Mouse (Mus musculus) cerebellum, postnatal 36 days (tissue): ENCODE data around the gene Ap2a2.

Experiments
- DNase-seq, 2 experiments: peaks; one replicate each; pipeline ENCODE4 v3.0.0; 2021 to 2022; ENCODE audit warnings: mixed read lengths in 2 of 2

Ap2a2 gene

GRCm38 (mm10) chr7:141561682-141562391, at the start of gene Ap2a2:
Ap2a2 (plus strand) TSS chr7:141562173.
- peak; percentile 89 to 93 for DNase-seq

- DNase-seq: no peak
Observed at GRCm38 (mm10) chr7:141517638-141518037, 44.3 kb upstream of the Ap2a2 start.

- no peak for DNase-seq
Observed at GRCm38 (mm10) chr7:141518296-141518695, 43.7 kb upstream of the Ap2a2 start.

GRCm38 (mm10) chr7:141518926-141519325, 43.0 kb upstream of the Ap2a2 start:
- DNase-seq: no peak

GRCm38 (mm10) chr7:141519795-141520194, 42.2 kb upstream of the Ap2a2 start:
- DNase-seq: no peak

GRCm38 (mm10) chr7:141523007-141523406, 39.0 kb upstream of the Ap2a2 start:
- peak in 1 of 2 experiments; percentile 27 for DNase-seq

- DNase-seq: no peak
Observed at GRCm38 (mm10) chr7:141524271-141524670, 37.7 kb upstream of the Ap2a2 start.

- peak; percentile 86 to 91 for DNase-seq
Observed at GRCm38 (mm10) chr7:141524760-141525579, 37.0 kb upstream of the Ap2a2 start.

- no peak for DNase-seq
Observed at GRCm38 (mm10) chr7:141525580-141525925, 36.4 kb upstream of the Ap2a2 start.

GRCm38 (mm10) chr7:141535570-141535969, 26.4 kb upstream of the Ap2a2 start:
- DNase-seq: no peak

GRCm38 (mm10) chr7:141538852-141539555, 23.0 kb upstream of the Ap2a2 start:
- DNase-seq: peak; percentile 15 to 29

GRCm38 (mm10) chr7:141539556-141540311, 22.2 kb upstream of the Ap2a2 start, which contains the start of gene Chid1:
Chid1 (minus strand) TSS chr7:141539857.
- peak; percentile 99 for DNase-seq

- DNase-seq: peak; percentile 91 to 94
Observed at GRCm38 (mm10) chr7:141540312-141541081, 21.5 kb upstream of the Ap2a2 start.

- no peak for DNase-seq
Observed at GRCm38 (mm10) chr7:141541681-141542080, 20.3 kb upstream of the Ap2a2 start.

GRCm38 (mm10) chr7:141542588-141542987, 19.4 kb upstream of the Ap2a2 start:
- peak in 1 of 2 experiments; percentile 19 for DNase-seq

- DNase-seq: peak in 1 of 2 experiments; percentile 42
Observed at GRCm38 (mm10) chr7:141544654-141545053, 17.3 kb upstream of the Ap2a2 start.

GRCm38 (mm10) chr7:141549432-141550061, 12.4 kb upstream of the Ap2a2 start:
- no peak for DNase-seq

GRCm38 (mm10) chr7:141550464-141550863, 11.5 kb upstream of the Ap2a2 start:
- DNase-seq: no peak

GRCm38 (mm10) chr7:141558329-141558776, 3.6 kb upstream of the Ap2a2 start:
- DNase-seq: no peak

- DNase-seq: no peak
Observed at GRCm38 (mm10) chr7:141558946-141559345, 3.0 kb upstream of the Ap2a2 start.

- no peak for DNase-seq
Observed at GRCm38 (mm10) chr7:141559726-141560325, 2.1 kb upstream of the Ap2a2 start.
